Mouse (Mus musculus): Measurements from ENCODE around the gene Ccdc33. TPM values are rescaled to one million over a fixed set of nuclear protein-coding genes. Genes with fewer than 3 reads are reported as not detected.
A peak's percentile ranks its signal among the peaks of the same experiment; 100 is the strongest.

Ccdc33 gene
- polyA plus RNA-seq, 1 experiment from 2014 or later, result not detected

DNA sequence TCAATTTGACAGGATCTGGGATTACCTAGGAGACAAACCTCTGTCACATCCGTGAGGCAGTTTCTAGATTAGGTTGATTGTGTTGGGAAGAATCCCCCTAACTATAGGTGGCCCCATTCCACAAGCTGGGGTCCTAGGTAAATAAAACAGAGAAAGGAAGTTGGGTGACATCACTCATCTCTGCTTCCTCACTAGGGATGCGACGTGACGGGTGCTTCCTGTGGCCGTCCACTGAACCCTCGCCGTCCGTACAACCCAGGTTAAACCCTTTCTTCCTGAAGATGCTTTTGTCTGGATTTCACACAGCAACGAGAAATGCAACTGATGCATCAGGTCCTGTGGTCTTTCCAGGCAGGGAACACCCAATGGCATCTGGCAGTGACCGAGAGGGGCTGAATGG, 71.6 kb downstream of the Ccdc33 start:
- peaks cover 2% of the 10 kb centered on the region; the same call in 1 of the 2 replicates for H3K4me1 ChIP-seq (ENCODE audit: control insufficient read depth, insufficient read depth, low read length)
- H3K4me2 ChIP-seq (replicated peaks; ENCODE audit: low read depth, low read length), result no peak overlapping the region
- no peak overlapping the region for H3K9ac ChIP-seq (replicated peaks; ENCODE audit: low read depth, low read length)
- H3K27me3 ChIP-seq (ENCODE audit: control insufficient read depth, insufficient read depth, low read length), result no peaks in the 10 kb centered on the region
- no peaks in the 10 kb centered on the region for H3K36me3 ChIP-seq (ENCODE audit: control insufficient read depth, insufficient read depth, low read length)
- H3K4me3 ChIP-seq (ENCODE audit: low read depth, low read length), result no peak overlapping the region
- no peaks in the 10 kb centered on the region for H3K9me3 ChIP-seq (ENCODE audit: control insufficient read depth, low read depth, low read length)
- no peak for ATAC-seq (ENCODE audit: insufficient number of reproducible peaks, insufficient read depth, low FRiP score, low read depth)
- H3K27ac ChIP-seq (ENCODE audit: low read length), result no peak overlapping the region
- 62% methylated on average over 10 of the region's 10 CpGs for WGBS

DNA sequence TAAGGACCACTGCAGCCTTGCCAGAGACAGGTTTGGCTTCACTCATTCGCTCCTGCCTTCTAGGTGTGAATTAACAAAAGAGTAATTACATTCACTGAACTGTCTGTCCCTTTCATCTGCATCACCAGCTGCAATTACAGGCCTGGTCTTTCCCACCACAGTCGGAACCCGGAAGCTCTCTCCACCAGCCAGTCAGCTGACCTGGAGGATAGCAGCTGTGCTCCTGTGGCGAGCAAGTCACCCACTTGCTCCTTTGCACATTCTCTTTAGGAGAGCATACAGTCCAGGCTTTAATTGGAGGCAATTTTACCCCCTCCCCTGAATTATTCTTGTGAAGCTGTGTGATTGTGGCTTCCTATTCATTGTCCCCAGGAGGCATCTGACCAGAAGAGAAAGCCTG, 73.0 kb downstream of the Ccdc33 start:
- peaks cover 6% of the 10 kb centered on the region; the same call in 1 of the 2 replicates for H3K4me1 ChIP-seq (ENCODE audit: control insufficient read depth, insufficient read depth, low read length)
- no peaks in the 10 kb centered on the region for H3K36me3 ChIP-seq (ENCODE audit: control insufficient read depth, insufficient read depth, low read length)
- H3K9ac ChIP-seq (replicated peaks; ENCODE audit: low read depth, low read length), result no peak overlapping the region
- H3K27me3 ChIP-seq (ENCODE audit: control insufficient read depth, insufficient read depth, low read length), result no peaks in the 10 kb centered on the region
- H3K27ac ChIP-seq (ENCODE audit: low read length), result no peak overlapping the region
- H3K4me3 ChIP-seq (ENCODE audit: low read depth, low read length), result no peak overlapping the region
- no peak for ATAC-seq (ENCODE audit: insufficient number of reproducible peaks, insufficient read depth, low FRiP score, low read depth)
- 39% methylated on average over 4 of the region's 4 CpGs for WGBS
- H3K4me2 ChIP-seq (replicated peaks; ENCODE audit: low read depth, low read length), result no peak overlapping the region
- H3K9me3 ChIP-seq (ENCODE audit: control insufficient read depth, low read depth, low read length), result no peaks in the 10 kb centered on the region

DNA sequence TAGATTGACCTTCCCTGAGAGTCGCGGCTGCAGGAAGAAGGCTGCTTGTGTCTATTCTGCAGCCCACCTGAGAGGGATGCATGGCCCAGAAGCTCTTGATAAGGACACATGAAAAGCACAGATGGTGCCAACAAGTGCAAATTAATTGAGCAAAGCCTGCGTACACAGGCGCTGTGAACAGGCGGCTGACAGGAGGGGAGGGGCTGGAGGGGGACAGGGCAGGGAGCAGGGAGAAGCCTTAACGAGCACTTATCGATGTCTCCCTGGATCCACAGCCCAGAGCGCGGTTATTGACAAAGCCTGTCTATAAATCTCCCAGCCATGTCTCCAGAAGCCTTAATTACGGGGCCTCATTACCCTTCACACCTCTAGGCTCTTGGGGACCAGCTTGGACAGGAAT, 73.8 kb downstream of the Ccdc33 start:
- H3K9me3 ChIP-seq (ENCODE audit: control insufficient read depth, low read depth, low read length), result no peaks in the 10 kb centered on the region
- H3K27me3 ChIP-seq (ENCODE audit: control insufficient read depth, insufficient read depth, low read length), result no peaks in the 10 kb centered on the region
- no peak overlapping the region for H3K9ac ChIP-seq (replicated peaks; ENCODE audit: low read depth, low read length)
- H3K4me1 ChIP-seq (ENCODE audit: control insufficient read depth, insufficient read depth, low read length), result peaks cover 6% of the 10 kb centered on the region; the same call in 1 of the 2 replicates
- H3K4me3 ChIP-seq (ENCODE audit: low read depth, low read length), result no peak overlapping the region
- H3K4me2 ChIP-seq (replicated peaks; ENCODE audit: low read depth, low read length), result no peak overlapping the region
- 32% methylated on average over 10 of the region's 10 CpGs for whole genome bisulfite sequencing
- ATAC-seq (ENCODE audit: insufficient number of reproducible peaks, insufficient read depth, low FRiP score, low read depth), result no peak
- no peak overlapping the region for H3K27ac ChIP-seq (ENCODE audit: low read length)
- no peaks in the 10 kb centered on the region for H3K36me3 ChIP-seq (ENCODE audit: control insufficient read depth, insufficient read depth, low read length)

DNA sequence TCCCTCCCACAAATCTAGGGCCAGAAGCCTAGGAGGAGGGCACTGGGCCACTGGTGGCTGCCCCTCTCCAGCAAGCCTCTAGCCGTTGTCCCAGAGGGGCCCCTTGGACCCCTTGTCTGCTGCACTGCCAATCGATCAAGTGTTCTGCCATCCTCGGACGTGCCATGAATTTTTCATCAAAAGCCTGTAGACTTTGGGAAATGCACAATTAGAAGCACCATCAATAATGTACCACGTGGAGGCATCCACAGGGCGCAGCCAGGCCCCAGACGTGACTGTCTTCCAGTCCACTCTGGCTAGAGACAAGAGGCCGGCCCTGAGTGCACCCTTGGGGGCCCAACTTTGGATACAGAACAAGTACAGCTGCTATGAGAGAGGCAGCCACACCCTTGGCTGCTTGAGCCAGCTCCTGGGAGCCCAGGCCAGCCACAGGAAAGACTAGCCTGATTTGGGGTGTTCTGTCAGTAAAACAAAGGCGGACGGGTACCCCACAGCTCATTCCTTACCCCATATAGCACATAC, 75.1 kb downstream of the Ccdc33 start:
- H3K4me1 ChIP-seq (ENCODE audit: control insufficient read depth, insufficient read depth, low read length), result peaks cover 6% of the 10 kb centered on the region; the same call in 1 of the 2 replicates
- no peaks in the 10 kb centered on the region for H3K27me3 ChIP-seq (ENCODE audit: control insufficient read depth, insufficient read depth, low read length)
- no peak for ATAC-seq (ENCODE audit: insufficient number of reproducible peaks, insufficient read depth, low FRiP score, low read depth)
- H3K9ac ChIP-seq (replicated peaks; ENCODE audit: low read depth, low read length), result no peak overlapping the region
- WGBS, result 83% methylated on average over 10 of the region's 10 CpGs
- no peak overlapping the region for H3K4me3 ChIP-seq (ENCODE audit: low read depth, low read length)
- H3K9me3 ChIP-seq (ENCODE audit: control insufficient read depth, low read depth, low read length), result no peaks in the 10 kb centered on the region
- no peaks in the 10 kb centered on the region for H3K36me3 ChIP-seq (ENCODE audit: control insufficient read depth, insufficient read depth, low read length)
- H3K27ac ChIP-seq (ENCODE audit: low read length), result no peak overlapping the region
- H3K4me2 ChIP-seq (replicated peaks; ENCODE audit: low read depth, low read length), result no peak overlapping the region

DNA sequence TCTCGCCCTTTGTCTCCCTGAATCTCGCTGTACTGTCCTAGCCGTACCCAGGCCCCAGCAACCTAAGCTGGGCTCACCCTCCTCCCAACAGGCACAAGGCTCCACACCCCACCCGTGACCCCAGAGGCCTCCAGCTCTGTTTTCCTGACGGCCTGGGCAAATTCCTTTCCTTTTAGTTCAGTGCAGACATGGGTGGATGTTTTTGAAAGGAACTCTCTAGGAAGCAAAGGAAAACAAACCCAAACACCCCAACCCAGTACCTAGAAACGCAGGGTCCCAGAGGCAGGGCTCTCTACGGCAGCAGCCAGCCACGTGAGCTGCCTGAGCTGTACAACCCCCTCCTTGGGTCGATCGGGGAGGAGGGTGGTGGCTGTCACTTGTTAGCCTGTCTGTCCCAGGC, 76.2 kb downstream of the Ccdc33 start:
- Histone ChIP-seq H3K9ac (replicated peaks; ENCODE audit: low read depth, low read length) (no peak overlapping the region), H3K27ac (ENCODE audit: low read length) (no peak overlapping the region), H3K4me1 (ENCODE audit: control insufficient read depth, insufficient read depth, low read length) (peaks cover 6% of the 10 kb centered on the region; the same call in 1 of the 2 replicates), H3K4me3 (ENCODE audit: low read depth, low read length) (no peak overlapping the region), H3K27me3 (ENCODE audit: control insufficient read depth, insufficient read depth, low read length) (no peaks in the 10 kb centered on the region), H3K4me2 (replicated peaks; ENCODE audit: low read depth, low read length) (no peak overlapping the region), H3K36me3 (ENCODE audit: control insufficient read depth, insufficient read depth, low read length) (no peaks in the 10 kb centered on the region), H3K9me3 (ENCODE audit: control insufficient read depth, low read depth, low read length) (no peaks in the 10 kb centered on the region)
- ATAC-seq (ENCODE audit: insufficient number of reproducible peaks, insufficient read depth, low FRiP score, low read depth), result no peak
- 32% methylated on average over 10 of the region's 10 CpGs for WGBS

DNA sequence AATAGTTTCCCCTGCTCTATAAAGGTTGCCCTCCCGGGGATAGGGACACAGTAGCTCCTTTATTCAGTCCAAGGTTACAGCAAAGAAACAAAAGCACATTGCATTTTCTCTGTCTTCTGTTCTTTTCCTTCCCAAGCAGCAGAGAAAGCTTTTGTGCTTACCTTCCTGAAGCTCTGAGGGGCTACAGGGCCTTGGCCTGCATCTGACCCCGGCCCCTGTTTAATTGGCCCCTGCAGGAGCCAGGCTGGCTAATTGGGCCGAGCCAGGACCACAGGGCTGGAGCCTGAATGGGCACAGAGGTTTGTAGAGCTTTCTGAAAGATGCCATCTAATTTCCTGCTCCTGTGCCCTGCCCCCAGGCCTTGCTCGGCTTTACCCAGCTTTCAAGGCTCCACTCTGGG, 77.6 kb downstream of the Ccdc33 start:
- Histone ChIP-seq H3K27me3 (ENCODE audit: control insufficient read depth, insufficient read depth, low read length) (no peaks in the 10 kb centered on the region), H3K9me3 (ENCODE audit: control insufficient read depth, low read depth, low read length) (no peaks in the 10 kb centered on the region), H3K4me3 (ENCODE audit: low read depth, low read length) (no peak overlapping the region), H3K4me1 (ENCODE audit: control insufficient read depth, insufficient read depth, low read length) (peaks cover 6% of the 10 kb centered on the region; the same call in 1 of the 2 replicates), H3K36me3 (ENCODE audit: control insufficient read depth, insufficient read depth, low read length) (no peaks in the 10 kb centered on the region), H3K4me2 (replicated peaks; ENCODE audit: low read depth, low read length) (no peak overlapping the region), H3K9ac (replicated peaks; ENCODE audit: low read depth, low read length) (no peak overlapping the region), H3K27ac (ENCODE audit: low read length) (no peak overlapping the region; the same call in 1 of the 2 replicates)
- no peak for ATAC-seq (ENCODE audit: insufficient number of reproducible peaks, insufficient read depth, low FRiP score, low read depth)
- 52% methylated on average over 4 of the region's 4 CpGs for WGBS

DNA sequence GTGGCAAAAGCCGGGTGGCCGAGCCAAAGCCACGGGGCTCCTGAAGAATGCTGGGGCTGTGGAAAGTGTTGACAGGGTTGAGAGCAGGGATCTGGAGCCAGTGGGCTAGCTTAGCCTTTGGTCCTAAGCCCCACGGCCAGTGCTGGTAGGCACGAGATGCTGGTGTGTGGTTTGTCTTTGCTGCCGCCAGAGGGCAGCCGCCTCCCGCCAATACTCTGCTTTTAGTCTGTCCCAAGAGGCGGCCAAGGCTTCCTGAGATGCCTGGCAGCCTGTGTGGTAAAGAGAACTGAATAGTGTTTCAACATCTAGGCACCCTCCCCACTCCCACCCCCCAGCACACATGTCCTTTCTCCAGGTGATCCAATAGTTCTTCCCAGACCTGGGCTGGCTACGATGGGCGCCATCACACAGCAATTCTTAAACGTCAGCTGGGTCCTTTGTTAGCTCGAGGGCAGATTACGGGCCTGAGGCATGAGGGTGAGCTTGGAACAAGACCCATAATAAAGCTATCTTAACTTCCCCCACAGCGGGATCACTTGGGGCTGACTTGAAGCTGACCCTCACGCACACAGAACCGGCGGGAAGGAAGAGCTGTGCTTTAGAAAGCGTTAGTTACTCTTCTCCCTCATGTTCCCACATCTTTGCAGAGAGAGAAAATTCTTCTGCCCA, 80.0 kb downstream of the Ccdc33 start:
- Histone ChIP-seq H3K4me3 (ENCODE audit: low read depth, low read length) (no peak overlapping the region), H3K27ac (ENCODE audit: low read length) (no peak overlapping the region), H3K27me3 (ENCODE audit: control insufficient read depth, insufficient read depth, low read length) (no peaks in the 10 kb centered on the region), H3K4me2 (replicated peaks; ENCODE audit: low read depth, low read length) (no peak overlapping the region), H3K9me3 (ENCODE audit: control insufficient read depth, low read depth, low read length) (no peaks in the 10 kb centered on the region), H3K9ac (replicated peaks; ENCODE audit: low read depth, low read length) (no peak overlapping the region), H3K36me3 (ENCODE audit: control insufficient read depth, insufficient read depth, low read length) (no peaks in the 10 kb centered on the region), H3K4me1 (ENCODE audit: control insufficient read depth, insufficient read depth, low read length) (peaks cover 4% of the 10 kb centered on the region; the same call in 1 of the 2 replicates)
- ATAC-seq (ENCODE audit: insufficient number of reproducible peaks, insufficient read depth, low FRiP score, low read depth), result peak; percentile 53; the same call in 1 of the 2 replicates
- WGBS, result 31% methylated on average over 19 of the region's 19 CpGs

DNA sequence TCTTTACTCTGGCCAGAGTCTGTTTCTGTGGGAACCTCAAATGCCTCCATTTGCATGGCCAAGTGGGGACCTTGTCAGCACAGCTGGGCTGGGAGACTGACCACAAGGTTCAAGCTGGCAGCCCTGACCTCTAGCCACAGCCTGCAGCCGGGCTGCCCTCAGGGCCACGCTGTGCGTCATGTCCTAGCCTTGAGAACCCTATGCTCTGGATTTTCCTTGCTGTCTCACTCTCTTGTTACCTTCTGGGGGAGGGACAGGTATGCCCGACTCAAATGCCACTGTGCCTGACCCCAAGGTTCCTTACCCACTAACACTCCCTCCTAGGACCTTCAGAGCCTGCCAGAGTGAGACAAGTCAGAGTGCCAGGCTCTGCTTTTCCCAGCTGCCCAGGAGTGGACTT, 81.7 kb downstream of the Ccdc33 start:
- Histone ChIP-seq H3K4me2 (replicated peaks; ENCODE audit: low read depth, low read length) (no peak overlapping the region), H3K9ac (replicated peaks; ENCODE audit: low read depth, low read length) (no peak overlapping the region), H3K27ac (ENCODE audit: low read length) (no peak overlapping the region), H3K4me1 (ENCODE audit: control insufficient read depth, insufficient read depth, low read length) (peaks cover 4% of the 10 kb centered on the region; the same call in 1 of the 2 replicates), H3K27me3 (ENCODE audit: control insufficient read depth, insufficient read depth, low read length) (no peaks in the 10 kb centered on the region), H3K36me3 (ENCODE audit: control insufficient read depth, insufficient read depth, low read length) (no peaks in the 10 kb centered on the region), H3K9me3 (ENCODE audit: control insufficient read depth, low read depth, low read length) (no peaks in the 10 kb centered on the region), H3K4me3 (ENCODE audit: low read depth, low read length) (no peak overlapping the region)
- 68% methylated on average over 4 of the region's 4 CpGs for WGBS
- no peak for ATAC-seq (ENCODE audit: insufficient number of reproducible peaks, insufficient read depth, low FRiP score, low read depth)

Data from stomach, embryonic 14.5 days (tissue).